Mouse (Mus musculus) spleen, postnatal 0 days (tissue): ENCODE data around the gene Mgst2. TPM values are rescaled to one million over a fixed set of nuclear protein-coding genes. Genes with fewer than 3 reads are reported as not detected.

Source experiments
- polyA plus RNA-seq: library from polyadenylated mRNA; unstranded; fragments of >200 nt; fragmentation: Nextera tagmentation; extraction: Ambion mirVana; gene quantifications from 2 replicates; pipeline ENCODE4 v1.2.1, GENCODE M21; 2015

Mgst2 gene
- 27.2 and 30.4 TPM in 2 replicates for polyA plus RNA-seq

DNA sequence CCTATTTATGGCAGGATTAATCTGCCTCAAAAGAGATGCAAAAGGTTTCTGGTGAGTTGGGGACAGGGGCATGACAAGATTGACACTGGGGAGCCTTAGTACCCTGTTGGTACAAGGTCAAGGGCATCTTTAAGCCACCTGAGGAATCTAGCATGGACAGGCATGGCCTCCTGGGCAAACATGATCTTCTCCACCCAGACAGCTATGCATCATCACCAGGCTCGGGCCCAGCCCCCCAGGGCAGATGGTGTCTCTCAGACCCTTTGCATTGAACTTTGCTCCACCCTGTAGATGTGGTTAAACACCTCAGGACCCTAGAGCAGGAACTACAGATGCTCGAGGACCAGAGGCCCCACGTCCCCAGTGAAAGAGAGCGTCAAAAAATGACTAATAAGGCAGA is at the start of gene Mgst2:
Mgst2 (plus strand) TSS at position 301 of the 400 bp plus-strand sequence.

Other genes with a start within 250 kb of the Mgst2 start
- 22.7 and 25.3 TPM in 2 replicates for gene Naa15, start 245.2 kb upstream of the Mgst2 start, polyA plus RNA-seq
- gene Rab33b, start 176.4 kb upstream of the Mgst2 start, polyA plus RNA-seq, result 8.9 and 10.9 TPM in 2 replicates
- 2.8 TPM in 2 replicates for gene Setd7, start 99.5 kb upstream of the Mgst2 start, polyA plus RNA-seq